Mouse (Mus musculus) gastrocnemius, adult 2 months (tissue): ENCODE data around the gene Olfr250. TPM values are rescaled to one million over a fixed set of nuclear protein-coding genes. Genes with fewer than 3 reads are reported as not detected.
"Not testable (repeated sequence)": the region's sequence is repeated elsewhere in the genome, so short reads cannot be mapped to it uniquely, and the experiment has no call there.

ENCODE experiments used
- DNase-seq: peaks from one replicate; pipeline ENCODE4 v3.0.0; 2022
- H3K27ac ChIP-seq: fragments of 200-600 bp; 2 replicates; pipeline ENCODE4 v1.8.1; 2022; ENCODE audit warnings: mild to moderate bottlenecking
- H3K4me3 ChIP-seq: fragments of 200-600 bp; 2 replicates; pipeline ENCODE4 v1.8.1; 2022; ENCODE audit warnings: mild to moderate bottlenecking, moderate library complexity
- CTCF ChIP-seq: fragments of 200-600 bp; IDR thresholded peaks from 2 replicates; pipeline ENCODE4 v1.8.1; 2022; ENCODE audit warnings: antibody characterized with exemption, mild to moderate bottlenecking, moderate library complexity
- intact Hi-C: fragments of 180-260 bp; cut with DNase I; formaldehyde crosslinking; loops from one replicate; pipeline ENCODE4 v1.15.1; 2025
- long read RNA-seq, 2 experiments: library from polyadenylated mRNA; stranded (forward); transcript quantifications; one replicate each; pipeline ENCODE4 v2.0.0; 2021
- total RNA-seq, 2 experiments: library from RNA; stranded (reverse); gene quantifications; 2 replicates each; pipeline ENCODE4 v1.2.3; 2021

The Olfr250 gene
- not detected for total RNA-seq
- long read RNA-seq, experiment 1, result 0 reads
- long read RNA-seq, experiment 2, result 0 reads

- H3K4me3 ChIP-seq, result no peak within 1 kb of the TSS
- no peak for TF ChIP-seq CTCF
- intact Hi-C loops, result no loop called here
- no peak within 1 kb of the TSS for H3K27ac ChIP-seq
- no peak for DNase-seq
These were observed at the start of gene Olfr250 for GRCm38 (mm10) chr9:38366596-38366995. Olfr250 (plus strand) TSS chr9:38366896.

GRCm38 (mm10) chr9:38328760-38329159 is 37.9 kb upstream of the Olfr250 start, which contains the start of gene Olfr25:
Olfr25 (plus strand) TSS chr9:38329060.
- intact Hi-C loops, result no loop called here
- DNase-seq, result no peak
- H3K4me3 ChIP-seq, result no peak within 1 kb of the TSS
- TF ChIP-seq CTCF, result no peak
- H3K27ac ChIP-seq, result no peak within 1 kb of the TSS

- intact Hi-C loops, result no loop called here
- Histone ChIP-seq H3K27ac (no peak within 1 kb of the TSS), H3K4me3 (no peak within 1 kb of the TSS)
- no peak for TF ChIP-seq CTCF
- no peak for DNase-seq
These were observed 18.6 kb upstream of the Olfr250 start, which contains the start of gene Olfr898 for GRCm38 (mm10) chr9:38348111-38348510. Olfr898 (plus strand) TSS chr9:38348411.

GRCm38 (mm10) chr9:38376786-38377185 is 10.1 kb downstream of the Olfr250 start, which contains the start of gene Olfr251:
Olfr251 (plus strand) TSS chr9:38377086.
- no peak for TF ChIP-seq CTCF
- intact Hi-C loops, result no loop called here
- DNase-seq, result no peak
- H3K4me3 ChIP-seq, result no peak within 1 kb of the TSS
- H3K27ac ChIP-seq, result no peak within 1 kb of the TSS

- no peak for DNase-seq
- TF ChIP-seq CTCF, result no peak
- Histone ChIP-seq H3K27ac (no peak within 1 kb of the TSS), H3K4me3 (no peak within 1 kb of the TSS)
- intact Hi-C loops, result no loop called here
These were observed 34.7 kb downstream of the Olfr250 start, which contains the start of gene Olfr147 for GRCm38 (mm10) chr9:38401398-38401797. Olfr147 (plus strand) TSS chr9:38401698.

GRCm38 (mm10) chr9:38407502-38407901 is 40.8 kb downstream of the Olfr250 start:
- H3K4me3 ChIP-seq, intact Hi-C loops, DNase-seq, H3K27ac ChIP-seq: not testable (repeated sequence)

GRCm38 (mm10) chr9:38413502-38413901 is 46.8 kb downstream of the Olfr250 start:
- DNase-seq, H3K27ac ChIP-seq, H3K4me3 ChIP-seq, intact Hi-C loops: not testable (repeated sequence)

Other genes with a start within 250 kb of the Olfr250 start
- not detected for gene Olfr890, start 224.4 kb upstream of the Olfr250 start, total RNA-seq
- gene Olfr891, start 186.1 kb upstream of the Olfr250 start, total RNA-seq, result not detected
- not detected for gene Olfr893, start 158.5 kb upstream of the Olfr250 start, total RNA-seq
- not detected for gene Olfr894, start 148.8 kb upstream of the Olfr250 start, total RNA-seq
- not detected for gene Olfr143, start 114.1 kb upstream of the Olfr250 start, total RNA-seq
- not detected for gene Olfr895, start 99.0 kb upstream of the Olfr250 start, total RNA-seq
- not detected for gene Olfr896-ps1, start 75.8 kb upstream of the Olfr250 start, total RNA-seq
- gene Olfr25, start 37.8 kb upstream of the Olfr250 start, total RNA-seq, result not detected
- gene Olfr898, start 18.5 kb upstream of the Olfr250 start, total RNA-seq, result not detected
- gene Olfr251, start 10.2 kb downstream of the Olfr250 start, total RNA-seq, result not detected
- gene Olfr147, start 34.8 kb downstream of the Olfr250 start, total RNA-seq, result not detected
- not detected for gene Olfr901, start 62.6 kb downstream of the Olfr250 start, total RNA-seq
- not detected for gene Olfr902, start 80.8 kb downstream of the Olfr250 start, total RNA-seq
- gene Olfr904, start 96.2 kb downstream of the Olfr250 start, total RNA-seq, result not detected
- not detected for gene Olfr905, start 104.2 kb downstream of the Olfr250 start, total RNA-seq
- gene Olfr906, start 120.2 kb downstream of the Olfr250 start, total RNA-seq, result not detected
- gene Olfr907, start 128.9 kb downstream of the Olfr250 start, total RNA-seq, result not detected
- gene Olfr911-ps1, start 154.7 kb downstream of the Olfr250 start, total RNA-seq, result not detected
- gene Olfr910, start 171.0 kb downstream of the Olfr250 start, total RNA-seq, result not detected
- gene Olfr912, start 213.3 kb downstream of the Olfr250 start, total RNA-seq, result not detected
- not detected for gene Olfr913, start 225.9 kb downstream of the Olfr250 start, total RNA-seq
- not detected for gene Olfr914, start 238.2 kb downstream of the Olfr250 start, total RNA-seq